Mouse (Mus musculus) liver, embryonic 12.5 days (tissue): ENCODE data around the gene Map3k3. TPM values are rescaled to one million over a fixed set of nuclear protein-coding genes. Genes with fewer than 3 reads are reported as not detected.

Source experiments
- ATAC-seq: fragments of 200-750 bp; cut with Nextera tagmentation; 2 replicates; pipeline ENCODE4 v1.8.0; 2017; ENCODE audit warnings: moderate number of reproducible peaks, mild to moderate bottlenecking, moderate library complexity
- H3K27ac ChIP-seq: fragments of 300-500 bp; sonication (generic); 2 replicates; pipeline ENCODE4 v1.5.1; 2016; ENCODE audit warnings: mild to moderate bottlenecking
- H3K27me3 ChIP-seq: fragments of 300-500 bp; sonication (generic); replicated peaks from 2 replicates; pipeline ENCODE4 v1.6.1; 2016; ENCODE audit warnings: mild to moderate bottlenecking, moderate library complexity
- H3K36me3 ChIP-seq: fragments of 300-500 bp; sonication (generic); 2 replicates; pipeline ENCODE4 v1.6.1; 2016; ENCODE audit warnings: mild to moderate bottlenecking, moderate library complexity
- H3K4me1 ChIP-seq: fragments of 300-500 bp; sonication (generic); 2 replicates; pipeline ENCODE4 v1.6.1; 2016
- H3K4me2 ChIP-seq: fragments of 300-500 bp; sonication (generic); 2 replicates; pipeline ENCODE4 v1.6.1; 2016; ENCODE audit warnings: mild to moderate bottlenecking, moderate library complexity
- H3K4me3 ChIP-seq: fragments of 300-500 bp; sonication (generic); 2 replicates; pipeline ENCODE4 v1.5.1; 2016; ENCODE audit warnings: mild to moderate bottlenecking, moderate library complexity
- H3K9ac ChIP-seq: fragments of 300-500 bp; sonication (generic); 2 replicates; pipeline ENCODE4 v1.6.1; 2016; ENCODE audit warnings: mild to moderate bottlenecking, moderate library complexity
- H3K9me3 ChIP-seq: fragments of 300-500 bp; sonication (generic); replicated peaks from 2 replicates; pipeline ENCODE4 v1.6.1; 2016; ENCODE audit warnings: mild to moderate bottlenecking, moderate library complexity
- WGBS: fragments of 180-500 bp; shearing (Covaris S2); methylation state at CpG from one replicate; pipeline ENCODE4 v1.1.7; 2016; ENCODE audit not compliant: insufficient replicate concordance; 5-methylcytosine and 5-hydroxymethylcytosine counted together
- polyA plus RNA-seq: library from polyadenylated mRNA; unstranded; fragments of >200 nt; fragmentation: Nextera tagmentation; extraction: Ambion mirVana; gene quantifications from 2 replicates; pipeline ENCODE4 v1.2.1, GENCODE M21; 2016

Map3k3 gene
- polyA plus RNA-seq, result 9.7 and 11.2 TPM in 2 replicates

- H3K4me2 ChIP-seq, result peak within 1 kb of the TSS; percentile 99
- H3K27me3 ChIP-seq, result peaks cover 29% of the 10 kb centered on the region
- H3K27ac ChIP-seq, result peak within 1 kb of the TSS; percentile 89
- no peaks in the 10 kb centered on the region for H3K36me3 ChIP-seq
- peak within 1 kb of the TSS; percentile 81 for H3K9ac ChIP-seq
- peak within 1 kb of the TSS; percentile 74 for H3K4me3 ChIP-seq
- H3K9me3 ChIP-seq, result no peaks in the 10 kb centered on the region
- H3K4me1 ChIP-seq, result peaks cover 28% of the 10 kb centered on the region
- ATAC-seq, result peak; percentile 98
- under 1% methylated on average over 69 of the region's 69 CpGs for WGBS
Measured at GRCm38 (mm10) chr11:106083708-106084701, at the start of gene Map3k3. Map3k3 (plus strand) TSS chr11:106084613.

DNA sequence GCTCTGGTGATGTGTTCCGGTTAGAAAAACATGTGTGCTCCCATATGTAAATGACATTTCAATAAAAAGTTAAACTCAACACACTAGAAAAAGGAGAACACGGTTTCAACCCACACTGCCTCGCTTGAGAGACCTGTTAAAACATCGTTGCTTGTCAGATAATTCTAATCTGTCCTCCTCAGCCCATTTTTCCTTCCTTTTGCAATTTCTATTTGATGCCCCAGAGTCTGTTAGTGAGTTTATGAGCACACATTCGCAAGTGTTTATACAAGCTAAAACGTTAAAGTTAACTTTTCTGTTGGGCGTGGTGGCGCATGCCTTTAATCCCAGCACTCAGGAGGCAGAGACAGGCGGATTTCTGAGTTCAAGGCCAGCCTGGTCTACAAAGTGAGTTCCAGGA, 49.4 kb upstream of the Map3k3 start:
- Histone ChIP-seq H3K4me2 (no peak overlapping the region), H3K4me1 (peaks cover 50% of the 10 kb centered on the region), H3K27ac (peak overlapping the region; percentile 88), H3K9me3 (no peaks in the 10 kb centered on the region), H3K27me3 (no peaks in the 10 kb centered on the region), H3K4me3 (no peak overlapping the region), H3K9ac (no peak overlapping the region; the same call in 1 of the 2 replicates), H3K36me3 (no peaks in the 10 kb centered on the region)
- ATAC-seq, result no peak
- WGBS, result 45% methylated on average over 9 of the region's 9 CpGs

GRCm38 (mm10) chr11:106036548-106037417, 47.6 kb upstream of the Map3k3 start, which contains the start of gene Dcaf7:
Dcaf7 (plus strand) TSS chr11:106036872.
- ATAC-seq, result peak; percentile 98
- WGBS, result under 1% methylated on average over 66 of the region's 66 CpGs
- Histone ChIP-seq H3K27ac (peak within 1 kb of the TSS; percentile 90), H3K9ac (peak within 1 kb of the TSS; percentile 92), H3K4me3 (peak within 1 kb of the TSS; percentile 99), H3K36me3 (no peaks in the 10 kb centered on the region; the same call in 1 of the 2 replicates), H3K4me1 (peaks cover 55% of the 10 kb centered on the region), H3K9me3 (no peaks in the 10 kb centered on the region), H3K4me2 (peak within 1 kb of the TSS; percentile 91), H3K27me3 (no peaks in the 10 kb centered on the region)

DNA sequence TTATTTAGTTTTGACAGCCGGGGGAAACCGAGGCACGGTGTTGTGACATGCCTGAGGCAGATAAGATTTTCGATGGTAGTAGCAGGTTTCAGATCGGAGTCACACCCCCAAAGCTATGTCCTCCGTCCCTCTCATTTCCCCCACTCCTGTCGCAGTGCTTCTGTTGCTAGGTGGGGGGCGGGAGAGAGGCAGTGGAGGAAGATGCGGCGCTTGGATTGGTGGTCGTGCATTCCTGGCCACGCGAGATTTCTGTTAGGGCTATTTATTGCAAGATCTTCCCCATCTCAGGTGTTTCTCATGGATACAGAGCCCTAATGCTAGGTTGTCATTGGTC, 47.0 kb upstream of the Map3k3 start:
- no peak for ATAC-seq
- WGBS, result under 1% methylated on average over 13 of the region's 13 CpGs
- peak overlapping the region; percentile 92 for H3K9ac ChIP-seq

DNA sequence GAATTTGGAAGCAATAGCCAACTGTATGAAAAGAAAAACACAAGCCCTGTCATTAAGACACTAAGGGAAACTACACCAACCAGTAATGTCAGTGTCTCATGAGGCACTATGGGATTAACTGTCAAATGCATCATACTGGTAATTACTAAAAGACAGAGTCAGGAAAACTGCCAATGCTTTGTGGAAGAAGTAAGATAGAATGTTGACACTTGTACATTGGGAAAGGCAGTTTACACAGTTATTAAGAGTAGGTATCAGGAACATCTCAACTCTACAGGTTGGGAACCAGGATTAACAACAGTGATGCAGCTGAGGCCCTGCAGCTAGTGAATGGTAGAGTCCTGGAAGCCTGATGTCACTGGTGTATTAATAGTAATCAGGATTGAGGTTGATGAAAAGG, 40.1 kb upstream of the Map3k3 start:
- no peaks in the 10 kb centered on the region for H3K27me3 ChIP-seq
- no peak overlapping the region for H3K27ac ChIP-seq
- no peak for ATAC-seq

More for the DNA sequence above, 47.0 kb upstream of the Map3k3 start:
- H3K4me1 ChIP-seq, result peaks cover 55% of the 10 kb centered on the region
- H3K36me3 ChIP-seq, result no peaks in the 10 kb centered on the region; the same call in 1 of the 2 replicates
- H3K9me3 ChIP-seq, result no peaks in the 10 kb centered on the region
- no peaks in the 10 kb centered on the region for H3K27me3 ChIP-seq
- H3K4me3 ChIP-seq, result peak overlapping the region; percentile 99
- H3K4me2 ChIP-seq, result peak overlapping the region; percentile 91
- peak overlapping the region; percentile 90 for H3K27ac ChIP-seq

DNA sequence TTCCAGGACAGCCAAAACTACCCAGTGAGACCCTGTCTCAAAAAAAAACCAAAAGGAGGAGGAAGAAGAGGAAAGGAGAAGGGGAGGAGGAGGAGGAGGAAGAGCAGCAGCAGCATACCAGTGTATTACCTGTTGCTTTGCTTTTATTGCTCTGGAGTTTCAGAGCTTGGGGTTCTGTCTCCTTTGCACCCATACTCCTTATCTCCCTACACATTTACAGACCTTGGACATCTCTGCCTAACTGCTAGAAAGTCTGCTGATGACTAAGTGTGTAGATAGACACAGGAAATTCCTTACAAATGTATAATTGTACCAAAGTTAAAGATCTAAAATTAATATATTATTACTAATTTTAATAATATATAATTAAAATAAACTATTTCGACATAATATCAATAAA, 39.2 kb upstream of the Map3k3 start:
- Histone ChIP-seq H3K36me3 (peaks cover 40% of the 10 kb centered on the region), H3K4me3 (no peak overlapping the region), H3K4me1 (peaks cover 39% of the 10 kb centered on the region), H3K4me2 (no peak overlapping the region), H3K9ac (no peak overlapping the region), H3K27me3 (no peaks in the 10 kb centered on the region), H3K9me3 (no peaks in the 10 kb centered on the region), H3K27ac (no peak overlapping the region)
- ATAC-seq, result no peak
- WGBS, result 76% methylated on average over 1 of the region's 1 CpGs

More for the DNA sequence above, 40.1 kb upstream of the Map3k3 start:
- peaks cover 31% of the 10 kb centered on the region for H3K36me3 ChIP-seq
- H3K4me2 ChIP-seq, result no peak overlapping the region
- H3K4me1 ChIP-seq, result peaks cover 44% of the 10 kb centered on the region
- no peak overlapping the region for H3K9ac ChIP-seq
- H3K4me3 ChIP-seq, result no peak overlapping the region
- no peaks in the 10 kb centered on the region for H3K9me3 ChIP-seq

- WGBS, result 93% methylated on average over 3 of the region's 3 CpGs
- H3K9ac ChIP-seq, result no peak overlapping the region
- H3K4me2 ChIP-seq, result no peak overlapping the region
- no peak overlapping the region for H3K27ac ChIP-seq
- peaks cover 45% of the 10 kb centered on the region for H3K36me3 ChIP-seq
- no peak for ATAC-seq
- H3K4me1 ChIP-seq, result peaks cover 34% of the 10 kb centered on the region
- H3K9me3 ChIP-seq, result no peaks in the 10 kb centered on the region
- no peak overlapping the region for H3K4me3 ChIP-seq
- H3K27me3 ChIP-seq, result no peaks in the 10 kb centered on the region
Measured at GRCm38 (mm10) chr11:106045780-106046179, 38.6 kb upstream of the Map3k3 start.

- 81% methylated on average over 9 of the region's 9 CpGs for WGBS
- Histone ChIP-seq H3K4me3 (no peak overlapping the region), H3K36me3 (peaks cover 53% of the 10 kb centered on the region), H3K27me3 (no peaks in the 10 kb centered on the region), H3K9ac (no peak overlapping the region), H3K9me3 (no peaks in the 10 kb centered on the region), H3K4me2 (no peak overlapping the region), H3K27ac (no peak overlapping the region), H3K4me1 (peaks cover 34% of the 10 kb centered on the region)
- ATAC-seq, result no peak
Measured at GRCm38 (mm10) chr11:106046584-106046983, 37.8 kb upstream of the Map3k3 start.

DNA sequence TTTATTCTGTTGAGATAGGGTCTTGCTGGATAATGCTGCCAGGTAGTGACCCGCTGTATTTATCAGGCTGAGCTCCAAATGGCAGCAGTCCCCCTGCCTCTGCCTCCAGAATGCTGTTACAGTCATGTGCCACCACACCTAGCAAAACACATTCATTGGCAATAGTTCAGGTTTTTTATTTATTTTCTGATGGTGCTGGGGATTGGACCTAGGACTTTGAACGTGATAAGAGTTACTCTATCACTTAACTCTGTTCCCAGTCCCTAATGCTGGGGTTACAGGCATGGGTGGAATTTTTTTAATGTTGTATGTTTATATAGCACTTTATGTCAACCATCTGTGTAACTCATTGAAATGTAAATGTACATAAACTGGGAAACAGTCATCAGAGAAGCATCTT, 30.5 kb upstream of the Map3k3 start:
- WGBS, result 88% methylated on average over 2 of the region's 2 CpGs

GRCm38 (mm10) chr11:106054600-106054999, 29.8 kb upstream of the Map3k3 start:
- H3K9me3 ChIP-seq, result no peaks in the 10 kb centered on the region
- H3K4me2 ChIP-seq, result peak overlapping the region; percentile 32; the same call in 1 of the 2 replicates
- WGBS, result 52% methylated on average over 8 of the region's 8 CpGs
- H3K4me3 ChIP-seq, result no peak overlapping the region
- H3K9ac ChIP-seq, result no peak overlapping the region
- no peaks in the 10 kb centered on the region for H3K27me3 ChIP-seq
- peaks cover 97% of the 10 kb centered on the region for H3K36me3 ChIP-seq
- peaks cover 55% of the 10 kb centered on the region for H3K4me1 ChIP-seq
- peak overlapping the region; percentile 85 for H3K27ac ChIP-seq
- peak; percentile 67 for ATAC-seq

More for the DNA sequence above, 30.5 kb upstream of the Map3k3 start:
- Histone ChIP-seq H3K4me3 (no peak overlapping the region), H3K4me1 (peaks cover 55% of the 10 kb centered on the region), H3K27ac (no peak overlapping the region), H3K9ac (no peak overlapping the region), H3K27me3 (no peaks in the 10 kb centered on the region), H3K9me3 (no peaks in the 10 kb centered on the region), H3K4me2 (no peak overlapping the region), H3K36me3 (peaks cover 97% of the 10 kb centered on the region)
- no peak for ATAC-seq

- Histone ChIP-seq H3K4me3 (no peak overlapping the region), H3K4me2 (peak overlapping the region; percentile 32), H3K27me3 (no peaks in the 10 kb centered on the region), H3K36me3 (peaks cover 96% of the 10 kb centered on the region), H3K9ac (peak overlapping the region; percentile 45; the same call in 1 of the 2 replicates), H3K9me3 (no peaks in the 10 kb centered on the region), H3K27ac (peak overlapping the region; percentile 85), H3K4me1 (peaks cover 55% of the 10 kb centered on the region)
- 40% methylated on average over 6 of the region's 6 CpGs for WGBS
- peak; percentile 19; the same call in 1 of the 2 replicates for ATAC-seq
Measured at GRCm38 (mm10) chr11:106055341-106055740, 29.1 kb upstream of the Map3k3 start.
